Mouse (Mus musculus) bone marrow, adult 2 months (tissue): Measurements from ENCODE around the gene Hhat.

Experiments used
- CTCF ChIP-seq: fragments of 200-500 bp; IDR thresholded peaks from 2 replicates; pipeline ENCODE4 v1.5.1; 2011; ENCODE audit warnings: low read length, control low read depth; ENCODE audit not compliant: control insufficient read depth, insufficient read depth
- POLR2A ChIP-seq: fragments of 200-500 bp; IDR thresholded peaks from 2 replicates; pipeline ENCODE4 v1.6.1; 2011; ENCODE audit warnings: low read depth, mild to moderate bottlenecking, control low read depth, low read length, borderline replicate concordance; ENCODE audit not compliant: control insufficient read depth

- no peak for TF ChIP-seq POLR2A
- TF ChIP-seq CTCF = no peak
Observed at GRCm38 (mm10) chr1:192744880-192745239, 26.2 kb downstream of the Hhat start.
